Mouse (Mus musculus): ENCODE data around the gene Crocc2.

DNA sequence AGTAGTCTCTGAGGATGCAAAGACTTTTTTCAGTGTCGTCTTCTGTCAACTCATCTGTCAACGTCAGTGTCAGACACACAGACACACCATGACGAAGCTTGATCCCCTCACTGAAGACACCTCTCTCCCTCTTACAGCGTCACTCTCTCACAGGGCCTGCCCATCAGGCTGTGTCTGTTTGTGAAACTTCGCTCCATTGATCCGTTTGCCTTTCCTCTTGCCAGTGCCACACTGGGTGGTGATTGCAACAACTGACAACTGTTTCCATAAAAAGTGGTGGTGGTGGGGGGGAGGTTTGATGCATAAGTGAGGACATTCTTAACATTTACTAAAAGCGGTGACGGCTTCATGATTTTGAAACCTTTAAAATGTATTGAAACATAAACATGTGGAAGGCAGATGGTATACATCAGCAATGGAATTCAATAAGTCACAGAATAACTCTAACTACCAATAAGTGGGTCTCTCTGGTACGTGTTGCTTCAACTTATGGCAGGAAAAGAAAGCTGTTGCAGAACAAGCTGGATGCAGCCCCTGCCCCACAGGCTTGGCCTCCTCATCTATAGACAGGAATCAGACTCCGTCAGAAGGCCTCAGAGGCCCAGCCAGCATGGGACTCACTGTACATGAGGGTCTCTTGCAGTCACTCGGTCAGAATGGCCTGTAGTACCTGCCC, 45.2 kb upstream of the Crocc2 start:
- TF ChIP-seq CTCF (IDR thresholded peaks at IDR 0.05) (no peak), POLR2A (IDR thresholded peaks at IDR 0.05; ENCODE audit: insufficient read depth, low read depth, low read length) (no peak), EP300 (IDR thresholded peaks at IDR 0.05; ENCODE audit: insufficient read depth, low read depth, low read length) (no peak)

Measured in heart, adult 2 months (tissue).